ENCODE assay signal across 8 mouse cellular contexts in genomic region chr6:53950876-53951275, GRCm38 (mm10). TPM values are rescaled to one million over a fixed set of nuclear protein-coding genes. Genes with fewer than 3 reads are reported as not detected.
A peak's percentile ranks its signal among the peaks of the same experiment; 100 is the strongest.
DNase-seq lines count a peak whose midpoint lies in the region; ATAC-seq and TF ChIP-seq lines count a peak whose summit lies in the region.

No protein-coding gene starts in this region.

- no peaks in the 10 kb centered on the region for H3K9me3 ChIP-seq in intestine, embryonic 16.5 days (ENCODE audit: control insufficient read depth, low read length)
- H3K9me3 ChIP-seq in limb, embryonic 15.5 days = no peaks in the 10 kb centered on the region

- no peak overlapping the region for H3K4me2 ChIP-seq in intestine, embryonic 16.5 days (ENCODE audit: low read depth, low read length)
- no peak overlapping the region for H3K4me2 ChIP-seq in limb, embryonic 15.5 days

- H3K4me1 ChIP-seq in intestine, embryonic 16.5 days (ENCODE audit: control insufficient read depth, insufficient read depth, low read length) = peaks cover 25% of the 10 kb centered on the region
- H3K4me1 ChIP-seq in limb, embryonic 15.5 days = peaks cover 39% of the 10 kb centered on the region

- peak overlapping the region; percentile 55 for H3K27ac ChIP-seq in gastrocnemius, adult 2 months
- peak overlapping the region; percentile 70 for H3K27ac ChIP-seq in intestine, embryonic 16.5 days (ENCODE audit: low read length)
- 0 out of 2 replicates have a peak overlapping the region, but pooled peaks have one; percentile 38 for H3K27ac ChIP-seq in limb, embryonic 15.5 days

- DNase-seq in gastrocnemius, adult 2 months = no peak
- DNase-seq in gastrocnemius, adult 18-20 months (ENCODE audit: low spot score) = no peak
- no peak for DNase-seq in left cerebral cortex, adult 8-10 months (ENCODE audit: low spot score in 2 of 2)
- DNase-seq in layer of hippocampus, postnatal 14 days (ENCODE audit: low spot score in 2 of 2) = no peak

- no peaks in the 10 kb centered on the region for H3K27me3 ChIP-seq in intestine, embryonic 16.5 days (replicated peaks; ENCODE audit: control insufficient read depth, insufficient read depth, low read length)
- H3K27me3 ChIP-seq in limb, embryonic 15.5 days = no peaks in the 10 kb centered on the region

- peak overlapping the region; percentile 40 for H3K4me3 ChIP-seq in gastrocnemius, adult 2 months
- no peak overlapping the region for H3K4me3 ChIP-seq in intestine, embryonic 16.5 days (ENCODE audit: low read length)
- H3K4me3 ChIP-seq in limb, embryonic 15.5 days = no peak overlapping the region

- no peak for TF ChIP-seq CTCF in gastrocnemius, adult 2 months (IDR thresholded peaks at IDR 0.05)

- intact Hi-C loops in gastrocnemius, adult 2 months (cut with DNase I) = loop anchor here (5.0 kb wide), 1 partner anchor 44 kb away; no protein-coding TSS in a partner anchor

- H3K36me3 ChIP-seq in intestine, embryonic 16.5 days (ENCODE audit: control insufficient read depth, insufficient read depth, low read length) = no peaks in the 10 kb centered on the region
- H3K36me3 ChIP-seq in limb, embryonic 15.5 days = no peaks in the 10 kb centered on the region

- 41% methylated on average over 9 of the region's 9 CpGs for WGBS in intestine, embryonic 16.5 days
- 28% methylated on average over 9 of the region's 9 CpGs for WGBS in limb, embryonic 15.5 days

- 0 out of 2 replicates have a peak overlapping the region, but pooled peaks have one; percentile 7 for H3K9ac ChIP-seq in intestine, embryonic 16.5 days (ENCODE audit: low read depth, low read length)
- H3K9ac ChIP-seq in limb, embryonic 15.5 days = no peak overlapping the region

- ATAC-seq in common myeloid progenitor, adult 5-6 weeks (replicated peaks; ENCODE audit: low read depth, poor library complexity, severe bottlenecking) = 0 out of 2 replicates have a peak, but pooled peaks have one; percentile 13
- ATAC-seq in intestine, embryonic 16.5 days = peak; percentile 56
- no peak for ATAC-seq in limb, embryonic 15.5 days (ENCODE audit: insufficient number of reproducible peaks, low FRiP score, low TSS enrichment, low read depth)
- no peak for ATAC-seq in monocyte, adult 5-6 weeks (replicated peaks; ENCODE audit: insufficient number of reproducible peaks, low FRiP score, low TSS enrichment, poor library complexity, severe bottlenecking)

RNA-seq across cellular contexts. Expression of gene Cpvl, which starts 27.6 kb away (rescaled TPM):
- not detected for total RNA-seq in gastrocnemius, adult 2 months (2021)
- total RNA-seq in gastrocnemius, adult 18-20 months (2021) = not detected
- 0.09 TPM in 1 of 2 replicates, not detected in the other for total RNA-seq in common myeloid progenitor, adult 5-6 weeks (2017)
- 0.09 and 0.34 TPM in 2 replicates for polyA plus RNA-seq in intestine, embryonic 16.5 days (2015; fragmentation: Nextera tagmentation; extraction: Ambion mirVana)
- polyA plus RNA-seq in limb, embryonic 15.5 days (2015; fragmentation: Nextera tagmentation; extraction: Ambion mirVana) = 0.19 and 0.41 TPM in 2 replicates
- not detected for total RNA-seq in left cerebral cortex, adult 8-10 months (2022)
- total RNA-seq in layer of hippocampus, postnatal 14 days (2021) = under 1 TPM in 1 of 2 experiments, not detected in 1; 0.30 TPM
- not detected in 3 replicates for total RNA-seq in monocyte, adult 5-6 weeks (2017)

Comparison
In these comparisons a context has a peak if more than half of its experiments do, and no peak if none do; other contexts are left out.
1. ATAC-seq: peak in common myeloid progenitor, adult 5-6 weeks (single experiment) and intestine, embryonic 16.5 days (single experiment); none in limb, embryonic 15.5 days (single experiment) and monocyte, adult 5-6 weeks (single experiment).
2. Peak in every context shown above with its lines, with median percentiles within 50 percentile points of each other: H3K27ac ChIP-seq.